In the genomic region with DNA sequence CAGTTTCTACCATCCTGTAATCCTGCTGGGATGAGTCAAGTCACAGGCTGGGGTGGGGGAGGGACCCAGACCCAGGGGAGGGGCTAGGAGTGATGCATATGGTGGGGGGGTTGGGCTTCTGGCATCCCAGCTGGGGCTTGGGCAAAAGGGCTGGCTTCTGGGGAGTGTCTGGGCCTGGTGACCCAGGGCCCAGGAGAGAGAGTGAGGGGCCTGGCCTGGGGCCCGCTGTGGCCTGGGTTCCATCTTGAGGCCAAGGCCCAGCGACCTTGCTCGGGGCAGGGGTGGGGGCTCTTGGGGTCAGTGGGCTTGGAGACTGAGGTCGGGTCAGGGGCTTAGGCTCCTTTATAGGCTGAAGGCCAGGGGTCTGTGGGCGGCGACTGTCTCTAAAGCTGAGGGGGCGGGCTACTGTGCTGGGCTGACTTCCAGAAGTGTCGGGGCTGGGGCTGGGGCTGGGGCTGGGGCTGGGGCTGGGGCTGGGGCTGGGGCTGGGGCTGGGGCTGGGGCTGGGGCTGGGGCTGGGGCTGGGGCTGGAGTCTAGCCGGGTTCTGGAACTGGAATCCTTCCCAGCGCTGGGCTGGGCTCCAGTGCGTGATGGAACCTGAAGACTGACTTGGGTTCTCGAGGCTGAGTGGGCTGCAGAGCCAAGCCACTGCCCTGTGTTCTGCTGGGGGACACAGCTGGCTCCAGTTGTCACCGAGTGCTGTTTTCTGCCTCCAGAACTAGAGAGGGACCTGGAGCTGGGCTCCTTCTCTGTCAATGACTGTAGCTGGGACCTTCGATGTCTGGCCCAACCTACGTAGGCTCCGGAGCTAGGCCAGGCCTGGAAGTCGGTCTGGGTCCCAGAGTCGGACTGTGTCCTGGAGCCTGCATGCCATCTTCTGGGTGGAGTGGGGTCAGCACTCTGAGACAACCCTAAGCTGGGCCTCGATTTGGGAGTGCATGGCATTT, we compare ENCODE assay signal across 11 mouse cellular contexts. TPM values are rescaled to one million over a fixed set of nuclear protein-coding genes. Genes with fewer than 3 reads are reported as not detected.
A peak's percentile ranks its signal among the peaks of the same experiment; 100 is the strongest.
DNase-seq lines count a peak whose midpoint lies in the region; ATAC-seq lines count a peak whose summit lies in the region.
"Had no signal": no experiment of that assay in that cellular context is flagged by ENCODE, and none has a peak within 500 bp of the region (broad histone marks: within the 10 kb centered on the region; RNA-seq: fewer than 3 reads in every experiment).

No protein-coding gene starts in this region.

- no peak for DNase-seq in kidney, adult 11 months
- DNase-seq in embryo, embryonic 10.5 days (ENCODE audit: low spot score) = peak; percentile 71
- peak; percentile 61 to 64 for DNase-seq in heart, postnatal 14 days
- DNase-seq in lung, postnatal 4 days = peak; percentile 62 to 82
- DNase-seq in adrenal gland, postnatal 25 days = no peak
- DNase-seq in urinary bladder, adult 18-20 months (ENCODE audit: low spot score in 2 of 2) = no peak
- DNase-seq: cerebellum, adult 18-20 months had no signal

- no peaks in the 10 kb centered on the region for H3K36me3 ChIP-seq in kidney, embryonic 15.5 days
- H3K36me3 ChIP-seq: liver, embryonic 15.5 days had no signal

- H3K27ac ChIP-seq in kidney, embryonic 15.5 days = peak overlapping the region; percentile 84
- H3K27ac ChIP-seq: liver, embryonic 15.5 days had no signal

- H3K27me3 ChIP-seq in kidney, embryonic 15.5 days = peaks cover 33% of the 10 kb centered on the region

- no peak overlapping the region for H3K4me3 ChIP-seq in kidney, embryonic 15.5 days (replicated peaks)
- H3K4me3 ChIP-seq: liver, embryonic 15.5 days had no signal

- ATAC-seq in kidney, embryonic 15.5 days (replicated peaks; ENCODE audit: low FRiP score) = peak; percentile 63
- no peak for ATAC-seq in megakaryocyte progenitor cell, adult 5-6 weeks (replicated peaks; ENCODE audit: poor library complexity)

- no peaks in the 10 kb centered on the region for H3K9me3 ChIP-seq in kidney, embryonic 15.5 days (replicated peaks)
- H3K9me3 ChIP-seq: liver, embryonic 15.5 days had no signal

- 28% methylated on average over 19 of the region's 19 CpGs for whole genome bisulfite sequencing in kidney, embryonic 15.5 days

- no peak overlapping the region for H3K9ac ChIP-seq in kidney, embryonic 15.5 days
- H3K9ac ChIP-seq: liver, embryonic 15.5 days had no signal

- peaks cover 45% of the 10 kb centered on the region for H3K4me1 ChIP-seq in kidney, embryonic 15.5 days

- intact Hi-C loops in heart, postnatal 14 days (cut with DNase I) = no loop called here

- peak overlapping the region; percentile 30; the same call in 1 of the 2 replicates for H3K4me2 ChIP-seq in kidney, embryonic 15.5 days
- H3K4me2 ChIP-seq: liver, embryonic 15.5 days had no signal

RNA-seq across cellular contexts. Expression of a gene that starts 7.1 kb away (rescaled TPM):
- polyA plus RNA-seq in kidney, embryonic 15.5 days (2015; fragmentation: Nextera tagmentation; extraction: Ambion mirVana) = 14.4 and 18.3 TPM in 2 replicates
- 1 to 10 TPM; 5.3 to 7.9 TPM for total RNA-seq in heart, postnatal 14 days (2021)
- 0.20 and 0.47 TPM in 2 replicates for total RNA-seq in megakaryocyte progenitor cell, adult 5-6 weeks (2015)
- total RNA-seq in megakaryocyte progenitor cell, adult 5-6 weeks (2017) = 0.47 TPM in 1 of 2 replicates, not detected in the other
- total RNA-seq in adrenal gland, postnatal 25 days (2021) = 65.7 and 69.5 TPM in 2 replicates
- total RNA-seq: MEL had no signal

RNA-seq across cellular contexts. Expression of a gene that starts 7.4 kb away (rescaled TPM):
- polyA plus RNA-seq in kidney, embryonic 15.5 days (2015; fragmentation: Nextera tagmentation; extraction: Ambion mirVana) = 0.08 TPM in 1 of 2 replicates, not detected in the other
- 1 to 10 TPM; 5.2 to 5.5 TPM for total RNA-seq in heart, postnatal 14 days (2021)
- 0.32 TPM in 1 of 2 replicates, not detected in the other for total RNA-seq in megakaryocyte progenitor cell, adult 5-6 weeks (2015)
- 0.17 TPM in 1 of 2 replicates, not detected in the other for total RNA-seq in megakaryocyte progenitor cell, adult 5-6 weeks (2017)
- total RNA-seq in adrenal gland, postnatal 25 days (2021) = 4.5 and 4.7 TPM in 2 replicates
- total RNA-seq: MEL had no signal
- polyA plus RNA-seq: liver, embryonic 15.5 days had no signal

RNA-seq across cellular contexts. Expression of a gene that starts 14.6 kb away (rescaled TPM):
- polyA plus RNA-seq in kidney, embryonic 15.5 days (2015; fragmentation: Nextera tagmentation; extraction: Ambion mirVana) = 87.0 and 94.6 TPM in 2 replicates
- 10 to 100 TPM; 74.0 to 82.9 TPM for total RNA-seq in heart, postnatal 14 days (2021)
- 24.5 and 29.0 TPM in 2 replicates for total RNA-seq in megakaryocyte progenitor cell, adult 5-6 weeks (2015)
- 22.2 and 32.3 TPM in 2 replicates for total RNA-seq in megakaryocyte progenitor cell, adult 5-6 weeks (2017)
- 102 and 111 TPM in 2 replicates for total RNA-seq in adrenal gland, postnatal 25 days (2021)

RNA-seq across cellular contexts. Expression of a gene that starts 14.8 kb away (rescaled TPM):
- polyA plus RNA-seq in kidney, embryonic 15.5 days (2015; fragmentation: Nextera tagmentation; extraction: Ambion mirVana) = 38.8 and 44.2 TPM in 2 replicates
- 10 to 100 TPM; 15.6 to 17.8 TPM for total RNA-seq in heart, postnatal 14 days (2021)
- 7.1 and 7.6 TPM in 2 replicates for total RNA-seq in megakaryocyte progenitor cell, adult 5-6 weeks (2015)
- total RNA-seq in megakaryocyte progenitor cell, adult 5-6 weeks (2017) = 30.8 and 32.7 TPM in 2 replicates
- 44.0 and 45.7 TPM in 2 replicates for total RNA-seq in adrenal gland, postnatal 25 days (2021)

RNA-seq across cellular contexts. Expression of a gene that starts 21.6 kb away (rescaled TPM):
- 10.3 and 11.5 TPM in 2 replicates for polyA plus RNA-seq in kidney, embryonic 15.5 days (2015; fragmentation: Nextera tagmentation; extraction: Ambion mirVana)
- total RNA-seq in heart, postnatal 14 days (2021) = 10 to 100 TPM; 11.7 to 14.3 TPM
- total RNA-seq in megakaryocyte progenitor cell, adult 5-6 weeks (2015) = 6.7 and 7.0 TPM in 2 replicates
- total RNA-seq in megakaryocyte progenitor cell, adult 5-6 weeks (2017) = 12.1 and 12.6 TPM in 2 replicates
- 14.3 and 21.6 TPM in 2 replicates for total RNA-seq in adrenal gland, postnatal 25 days (2021)

Comparison
In these comparisons a context has a peak if more than half of its experiments do, and no peak if none do; other contexts are left out.
1. DNase-seq: peak in embryo, embryonic 10.5 days (single experiment), heart, postnatal 14 days (2 of 2) and lung, postnatal 4 days (2 of 2); none in kidney, adult 11 months (single experiment), adrenal gland, postnatal 25 days (single experiment) and urinary bladder, adult 18-20 months (0 of 2).
2. RNA of a gene that starts 7.1 kb away (total RNA-seq): 65.7 to 69.5 TPM in adrenal gland, postnatal 25 days and 5.3 to 7.9 TPM in heart, postnatal 14 days; 0.20 to 0.47 TPM in megakaryocyte progenitor cell, adult 5-6 weeks; every median in the first group is over 4 times any median in the second.